Mouse (Mus musculus) limb, embryonic 15.5 days (tissue): ENCODE results near the gene Myd88. TPM values are rescaled to one million over a fixed set of nuclear protein-coding genes. Genes with fewer than 3 reads are reported as not detected.

Experiments used
- ATAC-seq: fragments of 200-750 bp; cut with Nextera tagmentation; 2 replicates; pipeline ENCODE4 v1.8.0; 2017; ENCODE audit warnings: low read depth, moderate TSS enrichment; ENCODE audit not compliant: insufficient number of reproducible peaks, low FRiP score, low TSS enrichment
- H3K27ac ChIP-seq: fragments of 300-500 bp; sonication (generic); 2 replicates; pipeline ENCODE4 v1.5.1; 2015; ENCODE audit warnings: moderate library complexity, mild to moderate bottlenecking, inconsistent platforms
- H3K27me3 ChIP-seq: fragments of 300-500 bp; sonication (generic); 2 replicates; pipeline ENCODE4 v1.6.1; 2015; ENCODE audit warnings: inconsistent platforms
- H3K36me3 ChIP-seq: fragments of 300-500 bp; sonication (generic); 2 replicates; pipeline ENCODE4 v1.6.1; 2015; ENCODE audit warnings: inconsistent platforms
- H3K4me1 ChIP-seq: fragments of 300-500 bp; sonication (generic); 2 replicates; pipeline ENCODE4 v1.6.1; 2015; ENCODE audit warnings: inconsistent platforms
- H3K4me2 ChIP-seq: fragments of 300-500 bp; sonication (generic); 2 replicates; pipeline ENCODE4 v1.6.1; 2015; ENCODE audit warnings: mild to moderate bottlenecking, inconsistent platforms
- H3K4me3 ChIP-seq: fragments of 300-500 bp; sonication (generic); 2 replicates; pipeline ENCODE4 v1.5.1; 2015; ENCODE audit warnings: mild to moderate bottlenecking, inconsistent platforms
- H3K9ac ChIP-seq: fragments of 300-500 bp; sonication (generic); 2 replicates; pipeline ENCODE4 v1.6.1; 2015; ENCODE audit warnings: inconsistent platforms
- H3K9me3 ChIP-seq: fragments of 300-500 bp; sonication (generic); 2 replicates; pipeline ENCODE4 v1.6.1; 2016; ENCODE audit warnings: inconsistent platforms
- WGBS: fragments of 180-500 bp; shearing (Covaris S2); methylation state at CpG from one replicate; pipeline ENCODE4 v1.1.7; 2015; 5-methylcytosine and 5-hydroxymethylcytosine counted together
- polyA plus RNA-seq: library from polyadenylated mRNA; unstranded; fragments of >200 nt; fragmentation: Nextera tagmentation; extraction: Ambion mirVana; gene quantifications from 2 replicates; pipeline ENCODE4 v1.2.1, GENCODE M21; 2015

Myd88 gene
- polyA plus RNA-seq, 1 experiment from 2014 or later = 32.7 TPM

DNA sequence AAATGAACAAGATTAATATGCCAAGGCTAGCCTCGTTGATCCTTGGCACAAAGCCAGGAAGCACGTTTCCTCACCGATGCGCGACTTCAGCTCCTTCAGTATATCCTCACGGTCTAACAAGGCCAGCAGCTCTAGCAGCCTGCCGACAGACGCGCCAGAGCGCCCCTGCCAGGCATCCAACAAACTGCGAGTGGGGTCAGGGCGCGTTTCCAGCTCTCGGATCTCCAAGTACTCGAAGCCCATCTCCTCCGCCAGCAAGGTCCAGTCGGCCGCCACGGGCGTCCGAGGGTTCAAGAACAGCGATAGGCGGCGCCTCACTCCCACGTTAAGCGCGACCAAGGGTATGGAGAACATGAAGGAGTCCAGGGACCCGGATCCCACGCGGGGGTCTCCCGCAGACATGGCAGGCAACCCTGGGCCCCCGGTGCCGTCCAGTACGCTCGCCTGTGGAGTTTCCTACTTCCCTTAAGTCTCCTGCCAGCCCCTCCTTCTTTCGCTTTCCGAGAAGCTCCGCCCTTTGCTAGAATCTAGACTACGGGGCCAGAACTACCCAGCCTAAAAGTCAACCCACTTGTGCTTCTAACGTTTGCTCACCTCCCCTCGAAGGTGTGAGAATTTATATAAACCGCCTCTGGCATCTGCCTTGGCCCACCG lies 1.5 kb downstream of the Myd88 start, which contains the start of gene Acaa1a:
TSS of gene Acaa1a (plus strand) at position 119 of the 654 bp plus-strand sequence.
- Histone ChIP-seq H3K4me2 (peak within 1 kb of the TSS; percentile 74), H3K9me3 (no peaks in the 10 kb centered on the region), H3K4me3 (peak within 1 kb of the TSS; percentile 77), H3K9ac (peak within 1 kb of the TSS; percentile 80), H3K27ac (peak within 1 kb of the TSS; percentile 94), H3K27me3 (no peaks in the 10 kb centered on the region), H3K36me3 (peaks cover 30% of the 10 kb centered on the region), H3K4me1 (peaks cover 32% of the 10 kb centered on the region)
- WGBS = under 1% methylated on average over 43 of the region's 43 CpGs
- ATAC-seq = no peak

DNA sequence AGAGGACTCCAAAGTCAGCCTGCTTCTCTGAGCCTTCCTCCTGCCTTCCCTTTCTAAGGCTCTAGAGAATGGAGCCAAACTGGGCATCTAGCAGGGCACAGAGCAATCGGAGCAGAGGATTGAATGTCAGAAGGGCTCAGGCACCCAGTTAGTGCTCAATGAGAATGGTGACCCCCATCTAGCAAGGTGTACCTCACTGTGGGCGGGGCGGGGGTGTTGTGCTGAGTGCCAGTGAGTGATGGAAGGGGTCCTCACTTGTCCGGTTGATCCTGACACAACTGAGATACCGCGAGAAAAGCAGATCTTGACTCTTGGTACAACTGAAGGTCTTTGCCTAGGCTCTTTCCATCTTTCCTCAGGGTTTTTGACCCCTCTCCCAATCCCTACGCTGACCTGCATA lies 2.1 kb downstream of the Myd88 start:
- Histone ChIP-seq H3K9me3 (no peaks in the 10 kb centered on the region), H3K36me3 (peaks cover 24% of the 10 kb centered on the region), H3K4me1 (peaks cover 37% of the 10 kb centered on the region), H3K27me3 (no peaks in the 10 kb centered on the region), H3K27ac (no peak overlapping the region), H3K4me2 (peak overlapping the region; percentile 74), H3K4me3 (peak overlapping the region; percentile 77), H3K9ac (peak overlapping the region; percentile 80)
- no peak for ATAC-seq
- WGBS = 47% methylated on average over 7 of the region's 7 CpGs

DNA sequence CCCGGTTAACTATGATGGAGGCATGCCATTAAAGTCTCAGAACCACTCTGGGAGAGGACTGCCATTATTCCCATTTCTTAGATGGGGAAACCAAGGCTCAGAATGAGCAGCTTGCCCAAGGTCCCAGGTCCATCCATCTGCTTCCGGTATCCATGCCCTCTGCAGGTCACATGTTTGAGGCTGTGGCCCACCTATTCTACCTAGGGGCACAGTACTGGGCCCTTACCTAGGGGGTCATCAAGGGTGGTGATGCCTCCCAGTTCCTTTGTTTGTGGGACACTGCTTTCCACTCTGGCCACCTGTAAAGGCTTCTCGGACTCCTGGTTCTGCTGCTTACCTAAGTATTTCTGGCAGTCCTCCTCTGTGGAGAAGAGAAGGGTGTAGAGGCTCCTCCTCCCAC lies 2.9 kb downstream of the Myd88 start:
- no peak for ATAC-seq

DNA sequence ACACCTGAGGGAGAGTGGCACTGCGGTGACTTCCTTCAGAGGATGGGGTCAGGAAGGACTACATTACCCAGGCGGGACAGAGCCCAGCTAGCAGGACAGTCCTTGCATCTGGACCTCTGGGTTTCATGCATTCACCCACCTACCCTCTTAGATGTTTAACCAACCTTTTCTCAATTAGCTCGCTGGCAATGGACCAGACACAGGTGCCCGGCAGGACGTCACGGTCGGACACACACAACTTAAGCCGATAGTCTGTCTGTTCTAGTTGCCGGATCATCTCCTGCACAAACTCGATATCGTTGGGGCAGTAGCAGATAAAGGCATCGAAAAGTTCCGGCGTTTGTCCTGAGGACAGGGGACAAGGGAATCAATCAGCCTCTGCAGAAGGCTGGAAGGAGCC lies 3.4 kb downstream of the Myd88 start:
- H3K9me3 ChIP-seq = no peaks in the 10 kb centered on the region
- no peaks in the 10 kb centered on the region for H3K27me3 ChIP-seq
- no peak overlapping the region for H3K9ac ChIP-seq
- peaks cover 12% of the 10 kb centered on the region for H3K36me3 ChIP-seq
- H3K27ac ChIP-seq = no peak overlapping the region
- ATAC-seq = no peak
- WGBS = 91% methylated on average over 14 of the region's 14 CpGs
- no peak overlapping the region for H3K4me3 ChIP-seq
- H3K4me2 ChIP-seq = no peak overlapping the region
- H3K4me1 ChIP-seq = peaks cover 34% of the 10 kb centered on the region

More for the DNA sequence above, 2.9 kb downstream of the Myd88 start:
- H3K36me3 ChIP-seq = peaks cover 16% of the 10 kb centered on the region
- no peak overlapping the region for H3K27ac ChIP-seq
- H3K4me1 ChIP-seq = peaks cover 38% of the 10 kb centered on the region
- no peak overlapping the region for H3K4me2 ChIP-seq
- H3K27me3 ChIP-seq = no peaks in the 10 kb centered on the region
- 85% methylated on average over 3 of the region's 3 CpGs for WGBS
- H3K4me3 ChIP-seq = no peak overlapping the region
- H3K9me3 ChIP-seq = no peaks in the 10 kb centered on the region
- H3K9ac ChIP-seq = no peak overlapping the region

DNA sequence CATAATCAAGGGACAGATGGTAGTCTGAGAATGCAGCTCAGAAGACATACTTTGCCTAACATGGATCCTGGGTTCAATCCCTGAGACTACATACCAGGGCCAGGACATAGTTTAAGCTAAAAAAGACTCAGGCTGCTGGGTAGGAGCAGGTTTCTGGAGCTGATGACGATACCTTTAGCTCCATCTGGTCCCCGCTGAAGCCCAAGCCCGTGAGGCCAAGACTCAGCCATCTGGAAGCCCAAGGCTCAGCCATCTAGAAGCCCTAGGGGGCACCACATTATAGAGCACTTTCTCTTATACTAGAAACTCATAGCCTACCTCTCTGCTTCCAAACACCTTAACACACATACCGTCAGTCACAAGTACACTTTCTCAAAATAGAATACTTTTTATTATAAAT lies 5.6 kb downstream of the Myd88 start:
- H3K27ac ChIP-seq = no peak overlapping the region
- WGBS = 71% methylated on average over 4 of the region's 4 CpGs
- no peaks in the 10 kb centered on the region for H3K27me3 ChIP-seq
- no peaks in the 10 kb centered on the region for H3K9me3 ChIP-seq
- H3K4me3 ChIP-seq = no peak overlapping the region
- H3K4me2 ChIP-seq = no peak overlapping the region
- H3K9ac ChIP-seq = no peak overlapping the region
- peaks cover 20% of the 10 kb centered on the region for H3K4me1 ChIP-seq
- peaks cover 12% of the 10 kb centered on the region for H3K36me3 ChIP-seq
- ATAC-seq = no peak

DNA sequence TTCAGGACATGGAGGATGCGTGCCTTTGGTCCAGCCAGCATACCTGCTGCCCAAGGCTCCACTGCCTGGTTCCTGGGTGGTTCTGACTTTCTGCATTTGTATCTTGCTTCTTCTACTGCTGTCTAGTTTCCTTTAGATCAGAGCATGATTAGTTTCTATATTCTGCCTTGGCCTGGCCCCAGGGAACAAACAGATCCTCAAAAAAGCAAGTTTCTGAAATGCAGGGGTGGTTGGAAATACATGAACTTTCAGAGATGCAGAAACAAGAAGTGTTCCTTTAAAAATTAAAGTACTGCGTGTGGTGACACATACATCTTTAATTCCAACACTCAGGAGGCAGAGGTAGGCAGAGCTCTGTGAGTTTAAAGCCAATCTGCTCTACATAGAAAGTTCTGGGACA lies 6.4 kb downstream of the Myd88 start:
- Histone ChIP-seq H3K4me1 (peaks cover 15% of the 10 kb centered on the region), H3K9me3 (no peaks in the 10 kb centered on the region), H3K4me3 (no peak overlapping the region), H3K27me3 (no peaks in the 10 kb centered on the region), H3K4me2 (no peak overlapping the region), H3K9ac (no peak overlapping the region), H3K36me3 (peaks cover 12% of the 10 kb centered on the region), H3K27ac (no peak overlapping the region)
- WGBS = 84% methylated on average over 2 of the region's 2 CpGs
- no peak for ATAC-seq

DNA sequence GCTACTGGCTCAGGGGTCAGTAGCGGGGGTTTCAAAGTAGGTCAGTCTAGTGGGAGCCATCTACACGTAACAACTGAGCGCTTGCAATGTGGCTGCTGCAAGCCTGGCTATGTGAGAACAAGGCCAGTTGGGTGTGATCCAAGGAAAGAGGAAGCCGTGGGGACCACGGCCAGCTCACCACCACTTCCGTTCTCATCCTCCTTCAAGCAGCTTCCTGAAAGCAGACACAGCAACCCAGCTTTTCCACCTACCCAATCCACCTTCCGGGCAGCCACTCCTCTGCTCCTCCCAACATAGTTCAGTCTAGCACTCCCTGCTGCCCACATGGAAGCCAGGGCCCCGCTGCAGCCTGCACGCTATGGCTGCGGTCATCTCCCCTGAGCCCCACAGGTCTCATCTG lies 6.9 kb downstream of the Myd88 start:
- H3K27me3 ChIP-seq = no peaks in the 10 kb centered on the region
- no peak overlapping the region for H3K27ac ChIP-seq
- no peak overlapping the region for H3K4me2 ChIP-seq
- ATAC-seq = no peak
- no peak overlapping the region for H3K4me3 ChIP-seq
- WGBS = 53% methylated on average over 10 of the region's 10 CpGs
- H3K36me3 ChIP-seq = peaks cover 12% of the 10 kb centered on the region
- H3K9ac ChIP-seq = no peak overlapping the region
- H3K9me3 ChIP-seq = no peaks in the 10 kb centered on the region
- H3K4me1 ChIP-seq = peaks cover 10% of the 10 kb centered on the region

DNA sequence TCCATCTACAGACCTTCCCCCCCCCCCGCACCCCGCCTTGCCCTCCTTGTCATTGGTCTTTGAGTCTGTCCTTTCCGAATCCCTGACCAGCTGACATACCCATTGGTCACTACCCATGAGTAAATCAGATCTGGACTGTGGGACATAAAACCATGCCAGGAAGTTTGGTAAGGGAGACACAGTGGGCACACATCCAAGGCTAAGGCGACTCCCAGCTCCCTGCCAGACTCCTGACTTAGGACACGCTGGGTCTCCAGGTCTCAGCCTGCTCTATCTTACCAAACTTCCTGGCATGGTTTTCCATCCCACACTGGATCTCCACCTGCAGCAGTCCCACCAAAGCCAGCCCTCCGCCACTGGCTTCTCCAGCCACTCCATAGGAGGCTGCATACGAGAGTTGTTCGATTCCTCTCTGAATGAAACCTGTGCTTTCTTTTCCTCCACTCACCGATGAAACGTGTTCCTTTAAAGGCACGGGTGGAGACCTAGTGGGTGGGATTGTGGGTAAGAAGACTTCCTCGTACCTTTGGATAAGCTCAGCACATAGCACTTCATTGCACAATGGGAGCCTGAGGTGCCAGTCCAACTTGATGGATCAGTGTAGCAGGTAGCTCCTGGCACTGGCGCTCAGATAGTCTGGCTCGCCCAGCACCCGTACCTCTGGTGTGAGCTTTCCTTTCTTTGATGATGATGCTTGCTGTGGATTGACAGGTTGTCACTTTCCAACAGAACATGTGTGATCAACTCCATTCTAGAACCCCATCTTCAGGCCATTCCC lies 10.8 kb downstream of the Myd88 start:
- H3K9ac ChIP-seq = no peak overlapping the region
- H3K27ac ChIP-seq = no peak overlapping the region
- 80% methylated on average over 15 of the region's 15 CpGs for WGBS
- no peaks in the 10 kb centered on the region for H3K27me3 ChIP-seq
- no peak for ATAC-seq
- H3K9me3 ChIP-seq = no peaks in the 10 kb centered on the region
- H3K4me2 ChIP-seq = no peak overlapping the region
- peaks cover 6% of the 10 kb centered on the region for H3K4me1 ChIP-seq
- H3K4me3 ChIP-seq = no peak overlapping the region
- H3K36me3 ChIP-seq = no peaks in the 10 kb centered on the region

DNA sequence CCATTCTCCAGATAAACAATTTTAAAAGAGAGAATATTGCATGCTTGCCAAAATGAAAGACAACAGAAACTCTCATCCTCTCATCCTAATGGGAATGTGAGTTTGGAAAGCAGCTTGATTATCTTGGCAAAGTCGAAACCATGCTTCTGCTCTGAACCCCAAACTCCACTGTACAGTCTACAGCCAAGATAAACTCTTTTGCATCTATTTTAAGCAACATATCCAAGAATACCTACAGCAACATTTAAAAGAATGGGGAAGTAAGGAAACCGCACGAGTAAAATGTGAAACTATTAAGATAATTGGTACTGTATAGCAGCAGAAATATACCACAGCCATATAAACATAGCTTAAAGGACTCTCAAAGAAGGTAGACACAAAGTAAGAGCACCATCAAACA lies 12.7 kb downstream of the Myd88 start:
- no peaks in the 10 kb centered on the region for H3K4me1 ChIP-seq
- no peak overlapping the region for H3K4me2 ChIP-seq
- H3K27me3 ChIP-seq = no peaks in the 10 kb centered on the region
- no peak for ATAC-seq
- H3K27ac ChIP-seq = no peak overlapping the region
- no peaks in the 10 kb centered on the region for H3K9me3 ChIP-seq
- H3K4me3 ChIP-seq = no peak overlapping the region
- H3K9ac ChIP-seq = no peak overlapping the region
- H3K36me3 ChIP-seq = no peaks in the 10 kb centered on the region
- 69% methylated on average over 3 of the region's 3 CpGs for WGBS

DNA sequence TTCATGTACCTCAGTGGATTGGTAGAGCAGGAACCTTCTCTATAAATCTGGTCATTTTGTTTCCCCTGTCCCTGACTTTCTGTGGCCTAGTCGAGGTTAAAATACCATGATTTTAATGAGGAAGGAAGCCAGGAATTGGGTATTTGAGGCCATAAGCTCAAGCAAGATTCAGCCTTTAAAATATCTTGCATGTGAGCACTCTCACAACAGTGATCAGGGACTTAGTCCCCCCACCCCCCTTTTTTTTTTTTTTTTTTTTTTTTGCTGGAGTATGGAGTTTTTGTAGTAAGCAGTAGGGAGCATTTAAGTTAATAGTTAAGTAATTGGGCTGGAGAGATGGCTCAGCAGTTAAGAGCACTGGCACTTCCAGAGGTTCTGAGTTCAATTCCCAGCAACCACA lies 17.1 kb downstream of the Myd88 start:
- Histone ChIP-seq H3K4me3 (no peak overlapping the region), H3K9me3 (no peaks in the 10 kb centered on the region), H3K4me1 (peaks cover 18% of the 10 kb centered on the region; the same call in 1 of the 2 replicates), H3K27ac (no peak overlapping the region), H3K4me2 (no peak overlapping the region), H3K9ac (no peak overlapping the region), H3K27me3 (no peaks in the 10 kb centered on the region), H3K36me3 (no peaks in the 10 kb centered on the region)
- no peak for ATAC-seq
- 78% methylated on average over 1 of the region's 1 CpGs for WGBS

DNA sequence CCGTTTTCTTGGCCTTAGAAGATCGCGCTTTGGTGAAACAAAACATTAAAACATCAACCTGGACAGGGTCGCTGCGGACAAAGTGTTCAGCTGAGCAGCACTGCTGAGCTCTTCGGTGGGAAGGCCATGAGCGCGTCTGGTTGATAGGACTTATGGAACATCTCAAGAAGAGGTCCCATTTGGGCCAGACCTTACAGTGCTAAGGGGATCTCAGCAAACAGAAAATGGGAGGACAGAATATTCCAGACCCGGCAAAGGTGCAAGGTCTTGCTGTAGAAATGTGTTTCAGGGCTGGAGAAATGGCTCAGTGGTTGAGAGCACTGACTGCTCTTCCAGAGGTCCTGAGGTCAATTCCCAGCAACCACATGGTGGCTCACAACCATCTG lies 18.0 kb downstream of the Myd88 start:
- Histone ChIP-seq H3K36me3 (no peaks in the 10 kb centered on the region), H3K4me1 (peaks cover 18% of the 10 kb centered on the region; the same call in 1 of the 2 replicates), H3K27ac (peak overlapping the region; percentile 92), H3K27me3 (no peaks in the 10 kb centered on the region), H3K4me3 (peak overlapping the region; percentile 99), H3K4me2 (peak overlapping the region; percentile 97), H3K9ac (peak overlapping the region; percentile 50), H3K9me3 (no peaks in the 10 kb centered on the region)
- 7% methylated on average over 9 of the region's 9 CpGs for WGBS
- ATAC-seq = no peak
